Mouse (Mus musculus) adrenal gland, postnatal 36 days (tissue): ENCODE data around the gene Bbs9. TPM values are rescaled to one million over a fixed set of nuclear protein-coding genes. Genes with fewer than 3 reads are reported as not detected.
A peak's percentile ranks its signal among the peaks of the same experiment; 100 is the strongest.

Experiments used
- DNase-seq, 2 experiments: peaks; one replicate each; pipeline ENCODE4 v3.0.0; 2021; ENCODE audit warnings: mixed read lengths in 1 of 2
- total RNA-seq, 2 experiments: library from RNA; stranded (reverse); gene quantifications; 2 replicates each; pipeline ENCODE4 v1.2.3; 2021

Bbs9 gene
- total RNA-seq, 2 experiments from 2014 or later: 13.2 to 13.4 TPM

GRCm38 (mm10) chr9:22690234-22690633, 214.7 kb downstream of the Bbs9 start:
- no peak for DNase-seq

DNA sequence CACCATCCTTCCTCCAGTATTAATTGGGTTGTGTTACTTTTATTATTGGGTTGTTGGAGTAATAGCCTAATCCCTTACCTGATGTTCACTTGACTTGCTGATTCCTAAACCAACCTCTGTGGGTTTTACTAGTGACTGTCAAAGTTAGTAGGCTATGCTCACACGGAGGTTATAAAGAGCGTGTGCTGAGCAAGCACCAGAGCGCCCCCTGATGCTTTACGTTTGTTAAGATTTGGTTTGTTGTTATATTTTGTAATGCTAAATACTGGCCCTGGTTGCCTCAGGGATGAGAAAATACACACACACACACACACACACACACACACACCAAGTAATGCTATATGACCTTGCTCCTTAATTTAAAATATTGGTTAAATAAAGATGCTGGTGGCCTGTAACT, 219.9 kb downstream of the Bbs9 start:
- DNase-seq: no peak

DNA sequence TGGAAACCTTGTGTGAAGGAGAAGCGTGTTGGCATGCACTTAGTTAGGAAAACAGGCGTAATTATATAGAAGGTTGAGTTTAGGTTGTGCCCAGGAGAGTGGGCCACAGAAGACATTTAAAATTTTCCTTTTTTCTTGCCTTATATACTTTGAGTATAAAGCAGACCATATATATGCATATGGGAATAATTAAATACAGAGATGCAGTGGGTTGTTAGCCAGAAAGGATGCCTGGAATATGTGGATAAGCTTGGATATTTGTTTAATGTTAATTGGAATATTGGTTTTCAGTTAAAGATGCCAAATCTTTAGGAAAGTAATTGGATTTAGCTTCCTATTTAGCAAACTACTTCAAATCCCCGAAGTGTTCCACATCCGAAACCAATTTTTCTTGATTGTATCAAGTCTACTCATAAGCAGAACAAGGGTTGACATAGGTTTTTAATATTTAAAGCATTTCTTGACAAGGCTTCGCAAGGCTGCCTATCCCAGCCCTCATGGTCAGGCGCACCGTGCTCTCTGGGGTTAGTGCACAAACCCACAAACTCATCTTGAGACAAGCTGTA, 221.4 kb downstream of the Bbs9 start:
- no peak for DNase-seq

- no peak for DNase-seq
Observed at GRCm38 (mm10) chr9:22697811-22698210, 222.3 kb downstream of the Bbs9 start.

GRCm38 (mm10) chr9:22698501-22698900, 223.0 kb downstream of the Bbs9 start:
- no peak for DNase-seq

GRCm38 (mm10) chr9:22702065-22702611, 226.6 kb downstream of the Bbs9 start:
- DNase-seq: no peak

DNA sequence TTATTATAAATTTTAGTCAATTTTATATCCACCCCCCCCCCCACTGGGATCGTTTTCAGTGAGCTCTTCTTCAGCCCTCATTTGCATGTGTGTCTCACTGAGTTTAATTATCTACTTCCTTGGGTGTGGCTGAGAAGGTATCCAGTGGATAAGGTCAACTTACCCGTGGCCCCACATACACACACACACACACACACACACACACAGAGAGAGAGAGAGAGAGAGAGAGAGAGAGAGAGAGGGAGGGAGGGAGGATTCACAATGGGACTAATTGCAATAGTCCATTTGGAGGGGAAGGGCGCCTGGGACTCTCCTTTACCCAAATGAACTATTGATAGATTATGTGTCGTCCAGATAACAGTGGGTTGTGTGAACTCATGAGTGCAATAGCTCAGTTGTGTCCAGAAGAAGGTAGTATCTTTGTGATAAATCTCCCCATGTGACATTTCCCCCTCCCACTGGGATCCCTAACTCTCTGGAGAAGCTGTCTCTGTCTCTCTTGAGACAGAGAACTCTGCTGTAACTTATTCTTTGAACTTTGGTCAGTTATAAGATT, 227.4 kb downstream of the Bbs9 start:
- no peak for DNase-seq

GRCm38 (mm10) chr9:22703541-22703940, 228.0 kb downstream of the Bbs9 start:
- no peak for DNase-seq

DNA sequence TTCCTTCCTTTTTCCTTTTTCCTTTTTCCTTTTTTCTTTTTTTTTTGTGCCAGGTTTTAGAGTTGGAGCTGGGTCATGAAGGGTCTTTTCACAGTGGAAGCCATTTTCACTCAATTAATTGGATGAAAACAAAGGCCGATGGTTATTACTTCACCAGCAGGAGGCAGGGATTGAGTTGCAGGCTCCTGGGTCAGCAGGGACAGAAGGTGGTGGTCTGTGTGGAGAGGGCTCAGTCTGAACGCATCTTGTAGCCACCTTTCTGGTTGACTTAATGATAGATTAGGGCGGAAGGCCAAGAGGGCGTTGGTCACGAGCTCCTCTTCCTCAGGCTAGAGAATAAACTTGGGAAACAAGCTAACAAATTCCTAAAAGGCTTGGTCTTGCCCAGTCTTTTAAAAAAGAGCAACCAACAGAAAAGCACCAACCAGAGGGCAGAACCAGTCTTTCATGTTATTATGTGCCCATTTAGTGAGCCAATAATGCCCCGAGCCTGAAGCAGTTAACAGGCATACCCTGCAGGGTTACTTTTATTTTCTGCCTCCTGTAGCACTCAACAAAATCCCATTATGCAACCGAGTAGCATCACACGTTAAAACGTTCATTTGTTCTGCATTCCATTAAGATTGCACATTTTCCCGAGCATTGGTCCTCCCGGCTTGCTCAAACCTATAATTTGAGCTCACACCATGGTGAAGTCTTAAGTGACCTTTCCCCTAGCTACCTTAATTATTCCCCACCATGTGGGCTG, 231.8 kb downstream of the Bbs9 start:
- DNase-seq: no peak

DNA sequence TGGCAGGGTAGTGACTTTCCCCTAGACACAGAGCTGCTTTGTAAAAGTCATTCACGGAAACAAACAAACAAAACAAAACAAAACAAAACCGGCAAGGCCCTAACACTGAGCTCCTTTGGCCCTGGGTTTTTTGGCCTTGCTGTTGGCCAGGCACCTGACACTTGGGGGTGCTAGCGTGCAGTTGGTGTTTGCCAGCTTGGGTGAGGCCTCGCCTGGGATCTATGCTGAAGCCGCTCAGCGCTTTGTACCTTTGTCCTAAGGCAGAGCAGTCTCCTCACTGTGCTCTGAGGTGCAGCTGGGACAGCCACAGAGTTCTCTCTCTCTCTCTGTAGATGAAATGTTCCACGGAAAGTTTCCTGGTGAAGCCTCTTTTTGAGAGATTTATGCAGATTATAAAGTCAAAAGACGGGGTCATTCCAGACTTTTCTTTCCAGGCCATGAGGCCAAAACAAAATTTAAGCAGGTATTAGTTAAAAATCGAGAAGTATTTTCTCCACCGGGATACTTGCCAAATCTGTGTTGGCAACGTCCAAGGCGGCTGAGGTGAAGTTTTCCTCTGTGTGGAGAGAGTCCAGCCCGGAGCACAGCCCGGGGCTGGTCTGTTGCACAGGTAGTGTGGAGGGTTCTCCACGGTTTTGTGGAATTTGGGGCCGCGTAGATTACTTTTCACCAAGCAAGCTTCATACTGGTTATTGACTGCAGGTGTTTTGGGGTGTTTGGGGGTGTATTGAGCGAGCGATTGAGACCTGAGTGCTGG, 233.6 kb downstream of the Bbs9 start:
- peak; percentile 71 to 80 for DNase-seq

DNA sequence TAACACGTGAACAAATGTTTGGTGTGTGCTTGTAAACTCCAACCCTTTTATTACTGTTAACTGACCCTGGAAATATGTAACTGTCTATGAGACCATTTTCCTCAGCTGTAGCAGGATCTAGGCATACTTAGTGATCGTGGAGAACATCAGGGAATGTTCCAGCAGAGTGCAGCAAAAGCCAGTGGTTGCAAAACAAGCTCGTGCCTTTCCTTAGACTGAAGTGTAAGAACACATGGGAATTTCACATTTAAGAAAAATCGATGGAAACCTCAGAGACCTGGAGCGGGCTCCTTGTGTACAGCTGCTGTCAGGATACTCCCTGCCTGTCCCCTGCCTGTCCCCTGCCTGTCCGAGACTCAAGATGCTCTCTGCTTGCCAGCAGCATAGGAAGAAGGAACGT, 234.5 kb downstream of the Bbs9 start:
- no peak for DNase-seq

DNA sequence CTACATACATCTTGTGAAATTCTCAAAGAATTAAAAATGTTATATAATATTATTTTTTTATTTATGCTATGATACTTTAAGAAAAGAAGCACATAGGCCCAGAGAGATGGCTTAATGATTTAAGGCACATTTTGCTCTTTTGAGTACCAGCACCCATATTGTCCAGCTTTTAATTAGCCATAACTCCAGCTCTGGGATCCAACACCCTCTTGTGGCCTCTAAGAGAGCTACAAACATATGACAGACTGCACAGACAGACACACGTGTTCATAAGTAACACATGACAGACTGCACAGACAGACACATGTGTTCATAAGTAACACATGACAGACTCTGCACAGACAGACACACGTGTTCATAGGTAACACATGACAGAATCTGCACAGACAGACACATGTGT, 235.8 kb downstream of the Bbs9 start:
- DNase-seq: no peak

DNA sequence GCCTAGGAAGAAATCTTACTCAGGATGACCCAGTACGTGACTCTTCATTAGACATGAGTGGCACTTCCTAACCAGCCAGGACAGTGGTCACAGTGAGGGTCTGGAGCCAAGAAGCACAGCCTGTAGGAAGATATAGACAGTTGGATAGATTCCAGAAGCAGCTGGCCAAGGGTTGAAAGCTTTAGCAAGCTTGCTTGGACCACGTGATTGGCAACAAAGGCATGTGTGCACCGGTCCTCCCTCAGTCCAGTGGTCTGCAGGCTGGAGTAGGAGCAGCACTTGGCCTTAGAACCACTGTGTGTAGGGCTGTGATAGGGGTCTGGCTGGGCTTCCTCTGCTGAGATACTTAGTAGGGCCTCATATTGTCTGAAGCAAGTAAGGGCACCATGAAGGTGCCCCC, 237.2 kb downstream of the Bbs9 start:
- DNase-seq: no peak

- DNase-seq: peak; percentile 62 to 72
Observed at GRCm38 (mm10) chr9:22713286-22713685, 237.8 kb downstream of the Bbs9 start.

- no peak for DNase-seq
Observed at GRCm38 (mm10) chr9:22717583-22717982, 242.1 kb downstream of the Bbs9 start.

- no peak for DNase-seq
Observed at GRCm38 (mm10) chr9:22718174-22718823, 242.8 kb downstream of the Bbs9 start.

GRCm38 (mm10) chr9:22732646-22733045, 257.1 kb downstream of the Bbs9 start:
- DNase-seq: no peak

DNA sequence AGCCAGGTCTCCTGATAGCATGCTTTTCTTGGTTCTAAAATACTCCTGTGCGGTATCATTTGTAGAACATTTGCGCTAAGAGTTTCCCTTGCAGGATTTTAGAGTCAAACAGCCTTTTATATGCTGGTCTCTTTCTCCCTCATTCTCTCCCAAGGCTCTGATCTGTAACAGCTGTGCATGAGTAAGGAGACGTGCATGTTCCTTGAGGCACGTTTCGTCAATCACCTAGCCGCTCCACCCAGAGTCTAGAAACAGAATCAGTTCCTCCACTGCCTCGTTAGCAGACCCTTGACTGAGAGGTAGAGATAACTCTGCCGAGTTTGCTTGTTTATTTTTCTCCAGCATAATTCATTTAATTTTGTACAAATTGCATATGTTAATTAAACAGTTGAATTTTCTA, 259.4 kb downstream of the Bbs9 start:
- DNase-seq: no peak

GRCm38 (mm10) chr9:22735385-22735784, 259.9 kb downstream of the Bbs9 start:
- DNase-seq: no peak

DNA sequence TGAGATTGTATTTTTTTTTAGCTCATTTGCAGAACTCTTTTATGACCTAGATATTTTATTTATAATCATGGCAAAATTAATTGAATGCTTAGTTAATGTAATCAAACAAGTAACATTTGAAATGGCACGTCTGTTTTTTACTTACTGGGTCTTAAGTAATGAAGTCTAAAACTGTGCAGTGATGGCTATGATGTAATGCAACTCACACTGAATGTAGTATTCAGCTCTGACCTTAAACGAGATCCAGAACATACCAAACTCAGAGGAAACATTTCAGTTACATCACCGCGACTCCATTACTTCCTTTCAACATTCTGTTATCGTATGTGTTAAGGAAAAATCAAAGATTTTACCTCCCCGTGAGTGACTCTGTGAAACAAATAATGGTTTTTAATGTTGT, 262.4 kb downstream of the Bbs9 start:
- DNase-seq: no peak

DNA sequence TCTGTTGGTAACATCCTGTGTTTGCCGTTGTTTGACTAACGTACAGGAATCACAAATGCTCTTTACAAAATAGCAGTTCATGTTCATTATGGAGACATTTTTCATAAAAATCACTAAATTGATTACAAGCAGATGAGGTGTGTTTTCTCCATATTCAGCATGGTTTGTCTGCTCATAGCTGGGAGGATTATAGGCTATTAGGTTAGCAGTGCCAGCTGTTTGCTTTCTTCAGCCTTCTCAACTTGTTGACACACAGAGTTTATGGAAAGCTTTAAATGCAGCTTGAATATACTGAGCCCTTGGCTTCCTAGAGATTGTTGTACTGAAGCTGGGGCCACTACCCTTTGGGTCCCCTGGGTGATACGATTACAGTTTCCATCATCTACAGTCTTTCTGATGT, 263.3 kb downstream of the Bbs9 start:
- DNase-seq: no peak

DNA sequence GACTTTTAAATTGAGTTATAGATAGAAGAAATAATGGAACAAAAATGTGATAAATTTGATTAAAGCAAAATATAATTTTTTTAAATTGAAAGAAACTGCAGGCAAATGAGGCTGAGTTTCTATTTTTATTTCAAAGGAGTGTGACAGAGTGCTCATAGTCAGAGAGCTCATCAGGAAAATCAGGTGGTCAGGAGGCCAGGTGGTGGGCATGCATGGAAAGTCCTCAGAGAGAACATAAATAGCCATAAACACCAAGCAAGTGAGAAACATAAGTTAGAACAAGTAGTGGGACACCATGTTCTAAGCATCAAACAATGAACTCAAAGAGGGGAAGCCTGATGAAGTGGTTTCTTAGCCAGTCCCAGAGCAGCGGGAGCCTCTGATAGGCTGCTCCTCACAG, 266.5 kb downstream of the Bbs9 start:
- DNase-seq: no peak
